Mouse (Mus musculus) midbrain, embryonic 11.5 days (tissue): ENCODE data around the gene Efemp2. TPM values are rescaled to one million over a fixed set of nuclear protein-coding genes. Genes with fewer than 3 reads are reported as not detected.

ENCODE experiments used
- ATAC-seq: fragments of 200-750 bp; cut with Nextera tagmentation; 2 replicates; pipeline ENCODE4 v1.8.0; 2017; ENCODE audit warnings: moderate TSS enrichment, moderate library complexity; ENCODE audit not compliant: low FRiP score
- DNase-seq: peaks from one replicate; pipeline ENCODE4 v3.0.0; 2015; ENCODE audit warnings: low spot score; ENCODE audit errors: missing footprints
- H3K27ac ChIP-seq: fragments of 300-500 bp; sonication (generic); 2 replicates; pipeline ENCODE4 v1.5.1; 2014; ENCODE audit warnings: low read depth, low read length
- H3K27me3 ChIP-seq: fragments of 300-500 bp; sonication (generic); 2 replicates; pipeline ENCODE4 v1.6.1; 2014; ENCODE audit warnings: mild to moderate bottlenecking, low read length, moderate library complexity, mixed read lengths; ENCODE audit not compliant: control insufficient read depth, insufficient read depth
- H3K36me3 ChIP-seq: fragments of 300-500 bp; sonication (generic); 2 replicates; pipeline ENCODE4 v1.6.1; 2014; ENCODE audit warnings: mild to moderate bottlenecking, low read length, moderate library complexity, mixed read lengths; ENCODE audit not compliant: control insufficient read depth, insufficient read depth
- H3K4me1 ChIP-seq: fragments of 300-500 bp; sonication (generic); 2 replicates; pipeline ENCODE4 v1.6.1; 2014; ENCODE audit warnings: low read length; ENCODE audit not compliant: control insufficient read depth, insufficient read depth
- H3K4me2 ChIP-seq: fragments of 300-500 bp; sonication (generic); 2 replicates; pipeline ENCODE4 v1.6.1; 2014; ENCODE audit warnings: mild to moderate bottlenecking, moderate library complexity
- H3K4me3 ChIP-seq: fragments of 300-500 bp; sonication (generic); 2 replicates; pipeline ENCODE4 v1.5.1; 2014; ENCODE audit warnings: low read depth, low read length
- H3K9ac ChIP-seq: fragments of 300-500 bp; sonication (generic); 2 replicates; pipeline ENCODE4 v1.6.1; 2014; ENCODE audit warnings: low read length
- H3K9me3 ChIP-seq: fragments of 300-500 bp; sonication (generic); 2 replicates; pipeline ENCODE4 v1.6.1; 2016; ENCODE audit warnings: low read length; ENCODE audit not compliant: control insufficient read depth
- WGBS: fragments of 180-500 bp; shearing (Covaris S2); extraction: QIAGEN DNeasy Blood & Tissue Kit; methylation state at CpG from one replicate; pipeline ENCODE4 v1.1.7; 2014; 5-methylcytosine and 5-hydroxymethylcytosine counted together
- polyA plus RNA-seq: library from polyadenylated mRNA; unstranded; fragments of >200 nt; fragmentation: Nextera tagmentation; extraction: Ambion mirVana; gene quantifications from 2 replicates; pipeline ENCODE4 v1.2.1, GENCODE M21; 2014

Gene Efemp2
- polyA plus RNA-seq, 1 experiment from 2014 or later = 52.7 TPM

DNA sequence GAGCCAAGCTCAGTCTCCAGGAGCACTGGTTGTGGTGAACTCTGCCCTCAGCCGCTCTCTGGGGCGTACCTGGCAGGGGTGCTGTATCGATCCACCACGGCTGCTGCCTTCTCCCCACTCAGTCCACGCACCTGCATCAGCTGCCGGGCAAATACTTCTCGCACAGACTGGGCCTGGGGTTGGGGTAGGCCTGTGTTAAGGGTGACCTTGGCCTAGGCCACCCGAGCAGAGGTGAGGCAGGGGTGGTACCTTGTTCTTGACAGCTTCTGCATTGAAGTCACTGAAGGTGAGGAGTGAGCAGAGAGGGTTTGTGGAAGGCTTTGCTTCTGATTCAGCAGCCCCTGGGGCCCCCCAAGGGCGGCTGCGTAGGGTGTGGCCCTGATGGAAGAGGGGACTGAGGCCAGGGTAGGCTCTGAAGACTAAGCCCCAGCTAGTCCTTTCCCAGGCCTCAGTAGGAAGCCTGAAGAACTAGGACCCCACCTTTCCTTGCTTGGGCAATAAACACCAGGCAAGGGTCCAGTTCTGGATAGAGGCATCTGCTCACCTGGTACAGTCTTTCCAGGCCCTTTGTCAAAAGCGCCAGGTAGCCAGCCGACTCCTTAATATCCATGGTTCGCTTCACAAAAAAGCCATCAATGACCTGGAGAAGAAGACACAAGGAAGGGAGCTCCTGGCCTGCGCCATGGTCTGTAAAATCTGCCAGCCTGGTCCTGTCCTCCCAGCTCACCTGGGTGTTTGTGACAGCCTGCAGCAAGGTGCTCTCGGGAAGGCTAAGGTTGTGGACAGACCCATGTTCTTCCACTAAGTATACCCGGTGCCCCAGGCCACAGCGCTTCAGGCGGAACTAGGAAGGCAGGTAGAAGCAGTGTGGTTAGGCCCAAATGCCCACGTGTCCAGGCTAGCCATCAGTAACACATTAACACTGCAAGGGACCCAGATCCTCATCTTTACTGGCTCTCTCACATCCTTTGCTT, 9.9 kb downstream of the Efemp2 start:
- Histone ChIP-seq H3K27me3 (no peaks in the 10 kb centered on the region), H3K36me3 (no peaks in the 10 kb centered on the region; the same call in none of the 2 replicates), H3K27ac (no peak overlapping the region), H3K4me2 (no peak overlapping the region), H3K4me3 (no peak overlapping the region), H3K9me3 (no peaks in the 10 kb centered on the region), H3K9ac (no peak overlapping the region), H3K4me1 (peaks cover 12% of the 10 kb centered on the region)
- WGBS = 90% methylated on average over 19 of the region's 19 CpGs
- no peak for ATAC-seq
- DNase-seq = no peak

GRCm38 (mm10) chr19:5484496-5484895, 10.7 kb downstream of the Efemp2 start:
- peaks cover 15% of the 10 kb centered on the region for H3K4me1 ChIP-seq
- WGBS = 88% methylated on average over 5 of the region's 5 CpGs
- H3K9ac ChIP-seq = no peak overlapping the region
- H3K4me3 ChIP-seq = no peak overlapping the region
- ATAC-seq = no peak
- H3K27ac ChIP-seq = no peak overlapping the region
- no peak for DNase-seq
- H3K36me3 ChIP-seq = no peaks in the 10 kb centered on the region; the same call in none of the 2 replicates
- H3K9me3 ChIP-seq = no peaks in the 10 kb centered on the region
- no peaks in the 10 kb centered on the region for H3K27me3 ChIP-seq
- no peak overlapping the region for H3K4me2 ChIP-seq

GRCm38 (mm10) chr19:5485371-5485770, 11.6 kb downstream of the Efemp2 start:
- H3K36me3 ChIP-seq = no peaks in the 10 kb centered on the region; the same call in none of the 2 replicates
- ATAC-seq = no peak
- 95% methylated on average over 8 of the region's 8 CpGs for WGBS
- H3K27ac ChIP-seq = no peak overlapping the region
- no peak overlapping the region for H3K4me2 ChIP-seq
- H3K4me1 ChIP-seq = peaks cover 20% of the 10 kb centered on the region
- no peak for DNase-seq
- H3K4me3 ChIP-seq = no peak overlapping the region
- H3K27me3 ChIP-seq = no peaks in the 10 kb centered on the region
- no peaks in the 10 kb centered on the region for H3K9me3 ChIP-seq
- H3K9ac ChIP-seq = no peak overlapping the region

GRCm38 (mm10) chr19:5485821-5486220, 12.1 kb downstream of the Efemp2 start:
- Histone ChIP-seq H3K4me1 (peaks cover 20% of the 10 kb centered on the region), H3K27ac (no peak overlapping the region), H3K4me3 (no peak overlapping the region), H3K36me3 (no peaks in the 10 kb centered on the region; the same call in none of the 2 replicates), H3K9me3 (no peaks in the 10 kb centered on the region), H3K4me2 (no peak overlapping the region), H3K27me3 (no peaks in the 10 kb centered on the region), H3K9ac (no peak overlapping the region; the same call in 1 of the 2 replicates)
- 91% methylated on average over 7 of the region's 7 CpGs for WGBS
- no peak for DNase-seq
- ATAC-seq = no peak

DNA sequence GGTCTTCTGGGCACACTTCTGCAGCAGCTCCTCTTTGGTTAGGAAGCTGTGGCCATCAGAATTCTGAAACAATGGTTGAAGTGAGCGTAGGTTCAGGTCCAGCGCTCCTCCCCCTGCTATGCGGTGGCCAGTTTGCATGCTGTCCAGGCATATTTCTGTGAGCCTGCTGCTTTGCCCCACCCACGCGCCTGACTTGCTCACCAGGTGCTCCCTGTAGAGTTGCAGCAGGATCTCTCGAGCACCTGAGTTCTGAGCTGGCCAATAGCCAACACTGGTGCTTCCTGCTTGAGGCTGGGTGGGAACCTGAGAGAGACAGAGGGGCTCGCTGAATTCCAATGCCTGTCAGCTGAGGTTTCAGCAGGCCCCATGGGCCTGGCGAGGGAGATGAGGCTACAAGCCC, 12.5 kb downstream of the Efemp2 start:
- 89% methylated on average over 8 of the region's 8 CpGs for WGBS
- H3K9me3 ChIP-seq = no peaks in the 10 kb centered on the region
- H3K27ac ChIP-seq = no peak overlapping the region
- H3K4me3 ChIP-seq = no peak overlapping the region
- peaks cover 20% of the 10 kb centered on the region for H3K4me1 ChIP-seq
- DNase-seq (no peak), ATAC-seq (no peak)
- no peak overlapping the region for H3K4me2 ChIP-seq
- no peak overlapping the region; the same call in 1 of the 2 replicates for H3K9ac ChIP-seq
- H3K27me3 ChIP-seq = no peaks in the 10 kb centered on the region
- H3K36me3 ChIP-seq = no peaks in the 10 kb centered on the region; the same call in none of the 2 replicates

- DNase-seq (no peak), ATAC-seq (no peak)
- H3K9ac ChIP-seq = no peak overlapping the region
- H3K4me3 ChIP-seq = no peak overlapping the region
- H3K36me3 ChIP-seq = no peaks in the 10 kb centered on the region; the same call in none of the 2 replicates
- no peaks in the 10 kb centered on the region for H3K9me3 ChIP-seq
- WGBS = 93% methylated on average over 4 of the region's 4 CpGs
- H3K27ac ChIP-seq = no peak overlapping the region
- H3K4me2 ChIP-seq = no peak overlapping the region
- H3K27me3 ChIP-seq = no peaks in the 10 kb centered on the region
- H3K4me1 ChIP-seq = peaks cover 24% of the 10 kb centered on the region
These were observed 13.0 kb downstream of the Efemp2 start for GRCm38 (mm10) chr19:5486771-5487170.

DNA sequence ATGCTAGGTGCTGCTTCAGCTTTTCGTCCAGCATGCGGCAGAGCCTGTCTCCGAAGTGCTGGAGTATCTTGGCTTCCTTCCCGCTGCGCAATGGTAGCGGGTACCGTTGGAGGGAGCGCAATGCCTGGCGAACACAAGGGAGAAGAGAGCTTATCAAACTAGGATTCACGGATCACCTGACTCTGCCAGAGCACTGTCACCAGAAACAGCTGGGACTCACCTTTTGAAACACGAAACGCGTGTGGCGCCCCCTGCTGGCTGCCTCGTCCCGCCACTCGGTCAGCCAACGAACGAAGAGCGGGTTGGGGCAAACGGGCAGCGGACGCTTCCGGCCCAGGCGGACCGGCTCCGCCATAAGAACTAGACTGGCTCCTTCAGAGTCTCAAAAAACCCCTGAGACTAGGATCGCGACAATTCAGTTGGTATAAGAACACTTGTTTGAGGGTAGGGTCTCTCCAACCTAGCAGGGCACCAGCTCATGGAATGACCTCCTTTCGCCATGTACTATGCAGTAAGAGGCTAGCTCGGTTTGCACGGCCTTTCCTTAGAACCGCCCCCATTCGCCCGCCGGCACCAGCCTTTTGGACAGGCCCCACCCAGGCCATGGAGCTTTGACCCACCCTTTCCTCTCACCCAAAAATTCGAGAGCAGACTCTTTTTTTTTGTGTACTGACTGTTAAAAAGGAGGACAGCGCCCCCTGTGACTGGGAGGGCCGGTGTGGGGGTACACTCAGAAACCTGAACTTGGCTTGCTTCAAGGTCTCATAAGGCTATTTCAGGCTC, 14.2 kb downstream of the Efemp2 start, which contains the start of gene Mus81:
Gene Mus81 (minus strand): TSS at position 635 of the 783 bp plus-strand sequence.
- ATAC-seq (peak; percentile 67), DNase-seq (peak; percentile 100)
- Histone ChIP-seq H3K4me2 (peak within 1 kb of the TSS; percentile 77), H3K9ac (peak within 1 kb of the TSS; percentile 63), H3K4me3 (peak within 1 kb of the TSS; percentile 47), H3K9me3 (no peaks in the 10 kb centered on the region), H3K27ac (peak within 1 kb of the TSS; percentile 97), H3K36me3 (peaks cover 5% of the 10 kb centered on the region), H3K27me3 (no peaks in the 10 kb centered on the region), H3K4me1 (peaks cover 31% of the 10 kb centered on the region)
- WGBS = under 1% methylated on average over 39 of the region's 39 CpGs

- peak overlapping the region; percentile 47 for H3K4me3 ChIP-seq
- H3K4me1 ChIP-seq = peaks cover 33% of the 10 kb centered on the region
- DNase-seq (peak; percentile 100), ATAC-seq (peak; percentile 82)
- no peaks in the 10 kb centered on the region for H3K27me3 ChIP-seq
- H3K9me3 ChIP-seq = no peaks in the 10 kb centered on the region
- under 1% methylated on average over 26 of the region's 26 CpGs for WGBS
- H3K9ac ChIP-seq = peak overlapping the region; percentile 63
- H3K4me2 ChIP-seq = peak overlapping the region; percentile 77
- peaks cover 10% of the 10 kb centered on the region for H3K36me3 ChIP-seq
- H3K27ac ChIP-seq = peak overlapping the region; percentile 97
These were observed 15.3 kb downstream of the Efemp2 start for GRCm38 (mm10) chr19:5488878-5489571.
